Comparison of ENCODE assay signal across 28 mouse cellular contexts in genomic region chr12:10422347-10422746, GRCm38 (mm10). TPM values are rescaled to one million over a fixed set of nuclear protein-coding genes. Genes with fewer than 3 reads are reported as not detected.
DNase-seq lines count a peak whose midpoint lies in the region; TF ChIP-seq lines count a peak whose summit lies in the region.
"Had no signal": no experiment of that assay in that cellular context is flagged by ENCODE, and none has a peak within 500 bp of the region (broad histone marks: within the 10 kb centered on the region; RNA-seq: fewer than 3 reads in every experiment).

No protein-coding gene starts in this region.

- peak; percentile 36 for DNase-seq in heart, adult 11 months
- no peak for DNase-seq in heart, adult 2 months
- peak; percentile 72 for DNase-seq in NIH3T3 (ENCODE audit: low read depth)
- peak; percentile 50 for DNase-seq in limb, embryonic 10.5 days (ENCODE audit: low spot score)
- peak; percentile 26 for DNase-seq in skeletal muscle tissue, adult 2 months (ENCODE audit: low read depth, low spot score)
- no peak for DNase-seq in ovary, adult 18-20 months (ENCODE audit: low spot score)
- DNase-seq in thymus, adult 18-20 months, result no peak
- DNase-seq: adrenal gland, postnatal 10 days; B cell, adult 2 months; cerebellum, adult 11 months; cerebellum, adult 8-10 months; cerebellum, postnatal 14 days; gastrocnemius, postnatal 25 days; heart, postnatal 14 days had no signal

- no peaks in the 10 kb centered on the region for H3K27me3 ChIP-seq in heart, adult 2 months (ENCODE audit: control insufficient read depth, insufficient read depth, low read length)
- H3K27me3 ChIP-seq in limb, embryonic 10.5 days (ENCODE audit: low read depth, poor library complexity, severe bottlenecking), result no peaks in the 10 kb centered on the region
- H3K27me3 ChIP-seq: embryonic facial prominence, embryonic 12.5 days; forebrain, embryonic 15.5 days had no signal

- H3K36me3 ChIP-seq in heart, adult 2 months (ENCODE audit: control insufficient read depth, insufficient read depth, low read length), result no peaks in the 10 kb centered on the region
- no peaks in the 10 kb centered on the region for H3K36me3 ChIP-seq in limb, embryonic 10.5 days
- H3K36me3 ChIP-seq: embryonic facial prominence, embryonic 12.5 days; forebrain, embryonic 15.5 days; G1E; heart, embryonic 10.5 days; hindbrain, embryonic 10.5 days had no signal

- H3K27ac ChIP-seq in heart, adult 2 months, result no peak overlapping the region
- no peak overlapping the region for H3K27ac ChIP-seq in limb, embryonic 10.5 days
- H3K27ac ChIP-seq: embryonic facial prominence, embryonic 12.5 days; forebrain, embryonic 15.5 days; heart, embryonic 10.5 days; hindbrain, embryonic 10.5 days; hindbrain, embryonic 14.5 days had no signal

- TF ChIP-seq CTCF in heart, adult 2 months (IDR thresholded peaks at IDR 0.05), result no peak

- no peaks in the 10 kb centered on the region for H3K79me2 ChIP-seq in heart, adult 2 months (replicated peaks; ENCODE audit: control insufficient read depth, insufficient read depth, low read length)

- H3K4me1 ChIP-seq in heart, adult 2 months (ENCODE audit: control insufficient read depth, insufficient read depth, low read length), result no peaks in the 10 kb centered on the region
- H3K4me1 ChIP-seq in limb, embryonic 10.5 days, result peaks cover 31% of the 10 kb centered on the region
- H3K4me1 ChIP-seq: embryonic facial prominence, embryonic 12.5 days; forebrain, embryonic 15.5 days; heart, embryonic 10.5 days had no signal

- no peak overlapping the region for H3K9ac ChIP-seq in heart, adult 2 months (ENCODE audit: low read depth, low read length)
- H3K9ac ChIP-seq: embryonic facial prominence, embryonic 12.5 days; forebrain, embryonic 15.5 days; hindbrain, embryonic 14.5 days had no signal

- intact Hi-C loops in heart, adult 2 months (cut with DNase I), result no loop called here

- no peak for TF ChIP-seq EP300 in heart, adult 2 months (IDR thresholded peaks at IDR 0.05; ENCODE audit: insufficient read depth, low read depth, low read length)

- H3K9me3 ChIP-seq in limb, embryonic 10.5 days (replicated peaks), result no peaks in the 10 kb centered on the region
- H3K9me3 ChIP-seq: embryonic facial prominence, embryonic 12.5 days; forebrain, embryonic 15.5 days; G1E; heart, embryonic 10.5 days; hindbrain, embryonic 10.5 days had no signal

- no peak for TF ChIP-seq POLR2A in heart, adult 2 months (IDR thresholded peaks at IDR 0.05; ENCODE audit: insufficient read depth, low read depth, low read length)

- 64% methylated on average over 3 of the region's 3 CpGs for WGBS in heart, adult 2 months
- WGBS in limb, embryonic 10.5 days, result 26% methylated on average over 3 of the region's 3 CpGs

- H3K4me3 ChIP-seq in heart, adult 2 months, result no peak overlapping the region
- no peak overlapping the region for H3K4me3 ChIP-seq in limb, embryonic 10.5 days
- H3K4me3 ChIP-seq: embryonic facial prominence, embryonic 12.5 days; forebrain, embryonic 15.5 days; heart, embryonic 10.5 days; hindbrain, embryonic 10.5 days had no signal

RNA-seq across cellular contexts. Expression of gene Rdh14, which starts 31.8 kb away (rescaled TPM):
- 10 to 100 TPM; 51.5 to 58.7 TPM for total RNA-seq in heart, adult 2 months (2021)
- 25.4 and 36.6 TPM in 2 replicates for polyA plus RNA-seq in heart, adult 2 months (2012; rRNA removed)
- 18.6 and 24.5 TPM in 2 replicates for polyA plus RNA-seq in limb, embryonic 10.5 days (2016; fragmentation: Nextera tagmentation; extraction: Ambion mirVana)

RNA-seq across cellular contexts. Expression of gene Nt5c1b, which starts 52.6 kb away (rescaled TPM):
- total RNA-seq in heart, adult 2 months (2021), result not detected
- polyA plus RNA-seq in heart, adult 2 months (2012; rRNA removed), result 0.12 and 0.18 TPM in 2 replicates
- polyA plus RNA-seq in limb, embryonic 10.5 days (2016; fragmentation: Nextera tagmentation; extraction: Ambion mirVana), result not detected in 2 replicates
- total RNA-seq: adrenal gland, postnatal 10 days; adrenal gland, postnatal 4 days; gastrocnemius, postnatal 25 days; granulocyte monocyte progenitor cell, adult 5-6 weeks; heart, postnatal 14 days had no signal
- polyA plus RNA-seq: brain, embryonic 14.5 days; CD4-positive, CD25-positive, alpha-beta regulatory T cell, adult 4 months; cortical plate, adult 2 months; embryonic facial prominence, embryonic 12.5 days; forebrain, embryonic 15.5 days; frontal cortex, adult 2 months; G1E; heart, embryonic 10.5 days; heart, embryonic 14.5 days; hindbrain, embryonic 10.5 days; hindbrain, embryonic 14.5 days; intestine, postnatal 0 days had no signal

Comparison
In these comparisons a context has a peak if more than half of its experiments do, and no peak if none do; other contexts are left out.
1. DNase-seq: peak in heart, adult 11 months (single experiment), NIH3T3 (single experiment), limb, embryonic 10.5 days (single experiment) and skeletal muscle tissue, adult 2 months (single experiment); none in heart, adult 2 months (0 of 2), ovary, adult 18-20 months (single experiment) and thymus, adult 18-20 months (0 of 2).